14 mouse cellular contexts compared by ENCODE assay signal in the genomic region with DNA sequence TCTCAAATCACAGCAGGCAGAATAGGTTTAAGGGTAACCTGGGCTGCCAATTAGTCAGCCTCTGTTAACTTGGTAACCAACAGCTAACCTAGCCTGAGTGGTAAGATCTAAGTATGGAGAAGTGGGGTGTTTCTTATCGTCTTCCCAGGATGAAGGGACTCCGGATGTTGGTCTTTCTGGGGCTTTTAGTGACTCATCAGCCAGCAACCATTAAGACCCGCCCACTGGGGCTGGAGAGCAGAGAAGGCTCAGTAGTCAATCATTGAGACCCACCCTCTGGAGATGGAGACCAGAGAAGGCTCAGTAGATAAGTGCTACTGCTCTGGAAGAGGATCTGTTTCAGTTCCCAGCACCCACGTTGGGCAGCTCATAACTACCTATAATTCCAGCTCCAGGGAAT. TPM values are rescaled to one million over a fixed set of nuclear protein-coding genes. Genes with fewer than 3 reads are reported as not detected.
"Had no signal": no experiment of that assay in that cellular context is flagged by ENCODE, and none has a peak within 500 bp of the region (broad histone marks: within the 10 kb centered on the region; RNA-seq: fewer than 3 reads in every experiment).

No protein-coding gene starts in this region.

- H3K27me3 ChIP-seq: limb, embryonic 13.5 days; liver, embryonic 15.5 days; midbrain, embryonic 15.5 days; neural tube, embryonic 12.5 days had no signal

- H3K4me1 ChIP-seq: liver, embryonic 15.5 days; midbrain, embryonic 15.5 days; neural tube, embryonic 12.5 days had no signal

- DNase-seq: kidney, postnatal 14 days; left cerebral cortex, postnatal 4 days; lung, embryonic 14.5 days; lung, postnatal 10 days; thymus, postnatal 4 days had no signal

- H3K9me3 ChIP-seq: limb, embryonic 13.5 days; liver, embryonic 15.5 days; megakaryocyte, embryonic 14.5 days; midbrain, embryonic 15.5 days; neural tube, embryonic 12.5 days had no signal

- ATAC-seq: midbrain, embryonic 15.5 days had no signal

- H3K36me3 ChIP-seq: limb, embryonic 13.5 days; liver, embryonic 15.5 days; midbrain, embryonic 15.5 days; neural tube, embryonic 12.5 days had no signal

- H3K4me2 ChIP-seq: limb, embryonic 13.5 days; liver, embryonic 15.5 days; lung, embryonic 14.5 days; midbrain, embryonic 11.5 days; midbrain, embryonic 15.5 days; neural tube, embryonic 12.5 days had no signal

- H3K9ac ChIP-seq: limb, embryonic 13.5 days; liver, embryonic 15.5 days; lung, embryonic 14.5 days; midbrain, embryonic 15.5 days; neural tube, embryonic 12.5 days had no signal

- H3K4me3 ChIP-seq: limb, embryonic 13.5 days; liver, embryonic 15.5 days; megakaryocyte, embryonic 14.5 days; midbrain, embryonic 15.5 days; neural tube, embryonic 12.5 days had no signal

- H3K27ac ChIP-seq: limb, embryonic 13.5 days; liver, embryonic 15.5 days; macrophage; midbrain, embryonic 15.5 days; neural tube, embryonic 12.5 days; stomach, postnatal 0 days had no signal

RNA-seq across cellular contexts. Expression of gene Actn2, which starts 33.3 kb away (rescaled TPM):
- total RNA-seq: monocyte, adult 5-6 weeks had no signal
- polyA plus RNA-seq: macrophage had no signal
